Mouse (Mus musculus): ENCODE measurements around the gene Prtn3. TPM values are rescaled to one million over a fixed set of nuclear protein-coding genes. Genes with fewer than 3 reads are reported as not detected.

Gene Prtn3
- polyA plus RNA-seq, 1 experiment from 2014 or later = 12.8 TPM

DNA sequence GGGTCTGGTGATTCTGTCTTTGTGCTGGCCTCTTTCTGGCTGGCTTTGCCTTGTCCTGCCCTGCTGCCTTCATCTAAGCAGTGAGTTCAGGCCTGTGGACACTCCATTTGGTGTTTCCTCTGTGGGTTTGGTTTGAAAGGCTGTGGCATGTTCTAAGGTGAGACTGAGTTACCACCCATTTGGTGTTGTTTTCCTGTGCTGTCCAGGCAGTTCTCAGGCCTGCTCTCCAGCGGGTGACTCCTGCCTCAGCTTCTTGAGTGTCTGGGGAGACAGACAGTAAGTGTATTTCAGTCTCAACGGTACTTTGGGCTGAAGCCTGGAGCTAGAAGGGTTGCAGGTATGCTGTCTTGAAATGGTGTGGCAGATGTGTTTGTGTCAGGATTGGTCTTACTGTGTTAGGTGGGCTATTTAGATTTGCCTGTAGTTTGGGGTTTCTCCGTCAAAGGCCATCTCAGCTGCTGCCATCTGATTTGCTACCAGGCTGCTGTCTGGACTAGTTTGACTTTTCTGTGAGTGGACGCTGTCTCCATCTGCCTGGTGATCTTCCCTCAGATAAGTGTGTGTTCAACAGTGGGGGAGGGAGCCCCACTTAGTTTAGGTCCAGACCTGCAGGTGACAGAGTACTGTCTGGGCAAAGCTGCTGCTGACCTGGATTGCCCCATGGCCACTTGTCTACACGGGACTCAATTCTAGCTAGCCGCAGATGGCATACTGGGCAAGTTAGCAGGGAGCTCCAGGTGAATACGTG is 17.4 kb upstream of the Prtn3 start:
- H3K4me1 ChIP-seq = peaks cover 61% of the 10 kb centered on the region
- H3K36me3 ChIP-seq (ENCODE audit: poor library complexity, severe bottlenecking) = peaks cover 57% of the 10 kb centered on the region
- peak overlapping the region; percentile 99 for H3K4me2 ChIP-seq
- ATAC-seq = no peak
- 58% methylated on average over 7 of the region's 7 CpGs for WGBS
- peak overlapping the region; percentile 78 for H3K27ac ChIP-seq
- no peaks in the 10 kb centered on the region for H3K27me3 ChIP-seq
- peak overlapping the region; percentile 100 for H3K4me3 ChIP-seq
- no peaks in the 10 kb centered on the region for H3K9me3 ChIP-seq (replicated peaks)
- H3K9ac ChIP-seq = peak overlapping the region; percentile 99

DNA sequence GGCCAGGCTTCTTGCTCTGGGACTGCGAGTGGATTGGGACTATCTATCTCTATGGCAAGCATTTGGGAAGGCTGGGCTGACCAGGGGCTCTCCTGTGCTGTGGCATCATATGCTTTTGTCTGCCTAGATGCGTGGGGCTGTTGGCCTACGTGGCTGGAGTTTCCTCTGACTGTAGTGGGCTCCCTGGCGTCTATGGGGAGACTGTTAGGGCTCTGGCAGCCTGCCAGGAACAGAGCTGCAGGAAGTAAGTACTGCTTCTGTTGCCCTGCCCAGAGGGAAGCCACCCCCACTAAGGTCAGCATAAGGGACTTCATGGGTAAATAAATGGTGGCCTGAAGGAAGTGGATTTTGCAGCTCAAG is 16.8 kb upstream of the Prtn3 start:
- H3K27ac ChIP-seq = peak overlapping the region; percentile 78
- 24% methylated on average over 4 of the region's 4 CpGs for WGBS
- ATAC-seq = no peak

DNA sequence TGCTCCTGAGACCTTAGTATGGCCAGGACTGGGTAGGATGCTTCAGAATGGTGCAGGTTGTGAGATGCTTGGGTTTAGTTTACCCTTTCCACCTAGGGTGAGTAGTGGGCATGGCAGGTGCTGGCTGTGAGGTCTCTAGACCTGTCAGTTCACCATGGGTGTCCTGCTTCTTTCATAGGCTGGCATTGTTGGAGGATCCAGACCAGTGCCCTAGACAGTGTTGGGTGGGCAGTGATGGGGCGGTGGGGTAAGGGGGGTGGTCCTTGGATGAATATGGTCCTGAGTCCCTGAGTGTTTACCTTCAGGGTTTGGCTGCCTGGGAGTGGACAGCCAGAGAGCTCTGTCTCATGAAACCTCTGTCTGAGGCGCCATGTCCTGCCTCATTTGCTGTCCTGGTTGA is 16.4 kb upstream of the Prtn3 start:
- H3K4me2 ChIP-seq = peak overlapping the region; percentile 99
- no peak for ATAC-seq
- H3K9me3 ChIP-seq (replicated peaks) = no peaks in the 10 kb centered on the region
- 82% methylated on average over 2 of the region's 2 CpGs for WGBS
- peak overlapping the region; percentile 100 for H3K4me3 ChIP-seq
- peaks cover 51% of the 10 kb centered on the region for H3K4me1 ChIP-seq
- H3K36me3 ChIP-seq (ENCODE audit: poor library complexity, severe bottlenecking) = peaks cover 67% of the 10 kb centered on the region
- H3K27me3 ChIP-seq = no peaks in the 10 kb centered on the region
- H3K9ac ChIP-seq = peak overlapping the region; percentile 99
- peak overlapping the region; percentile 78 for H3K27ac ChIP-seq

More for the DNA sequence above, 16.8 kb upstream of the Prtn3 start:
- H3K4me2 ChIP-seq = peak overlapping the region; percentile 99
- H3K4me3 ChIP-seq = peak overlapping the region; percentile 100
- peaks cover 63% of the 10 kb centered on the region for H3K36me3 ChIP-seq (ENCODE audit: poor library complexity, severe bottlenecking)
- H3K27me3 ChIP-seq = no peaks in the 10 kb centered on the region
- H3K9ac ChIP-seq = peak overlapping the region; percentile 99
- no peaks in the 10 kb centered on the region for H3K9me3 ChIP-seq (replicated peaks)
- H3K4me1 ChIP-seq = peaks cover 56% of the 10 kb centered on the region

DNA sequence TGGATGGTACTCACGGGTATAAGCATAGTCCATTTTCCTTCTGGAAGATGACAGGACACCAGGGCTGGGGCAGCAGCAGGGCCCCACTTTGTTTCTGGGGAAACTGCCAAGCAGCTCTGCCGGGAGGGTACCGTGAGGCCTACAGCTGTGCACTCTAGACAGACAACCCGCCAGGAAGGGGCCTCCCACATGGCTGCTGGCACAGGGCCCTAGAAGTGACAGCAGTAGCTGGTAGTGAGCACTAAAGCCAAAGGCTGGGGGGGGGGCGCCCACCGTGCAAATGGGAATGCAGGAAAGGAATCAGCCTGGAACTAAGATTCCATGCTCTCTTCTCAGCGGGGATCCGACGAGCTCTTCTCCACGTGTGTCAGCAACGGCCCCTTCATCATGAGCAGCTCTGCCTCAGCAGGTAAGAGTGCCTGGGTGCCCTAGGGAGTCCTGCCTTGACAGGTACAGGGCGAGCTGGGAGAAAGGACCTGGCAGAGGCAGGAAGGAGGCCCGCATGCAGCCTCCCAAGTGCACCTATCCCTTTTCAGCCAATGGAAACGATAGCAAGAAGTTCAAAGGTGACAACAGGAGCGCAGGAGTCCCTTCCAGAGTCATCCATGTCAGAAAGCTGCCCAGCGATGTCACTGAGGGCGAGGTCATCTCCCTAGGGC is 15.7 kb upstream of the Prtn3 start:
- Histone ChIP-seq H3K4me2 (peak overlapping the region; percentile 99), H3K4me3 (peak overlapping the region; percentile 100), H3K36me3 (ENCODE audit: poor library complexity, severe bottlenecking) (peaks cover 74% of the 10 kb centered on the region), H3K27ac (peak overlapping the region; percentile 78), H3K27me3 (no peaks in the 10 kb centered on the region), H3K9me3 (replicated peaks) (no peaks in the 10 kb centered on the region), H3K9ac (peak overlapping the region; percentile 99; the same call in 1 of the 2 replicates), H3K4me1 (peaks cover 45% of the 10 kb centered on the region)
- WGBS = 44% methylated on average over 17 of the region's 17 CpGs
- 0 out of 2 replicates have a peak, but pooled peaks have one; percentile 14 for ATAC-seq

DNA sequence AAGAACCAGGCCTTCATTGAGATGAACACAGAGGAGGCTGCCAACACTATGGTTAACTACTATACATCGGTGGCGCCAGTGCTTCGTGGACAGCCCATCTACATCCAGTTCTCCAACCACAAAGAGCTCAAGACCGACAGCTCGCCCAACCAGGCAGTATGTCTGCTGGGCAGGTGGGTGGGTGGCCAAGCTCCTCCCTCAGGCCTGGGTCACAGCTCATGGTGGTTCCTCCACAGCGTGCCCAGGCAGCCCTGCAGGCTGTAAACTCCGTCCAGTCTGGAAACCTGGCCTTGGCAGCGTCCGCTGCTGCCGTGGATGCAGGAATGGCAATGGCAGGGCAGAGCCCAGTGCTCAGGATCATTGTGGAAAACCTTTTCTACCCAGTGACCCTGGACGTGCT is 15.2 kb upstream of the Prtn3 start:
- ATAC-seq = no peak
- no peak overlapping the region for H3K4me2 ChIP-seq
- 82% methylated on average over 11 of the region's 11 CpGs for WGBS
- H3K4me3 ChIP-seq = no peak overlapping the region
- H3K27me3 ChIP-seq = no peaks in the 10 kb centered on the region
- peak overlapping the region; percentile 78 for H3K27ac ChIP-seq
- H3K9me3 ChIP-seq (replicated peaks) = no peaks in the 10 kb centered on the region
- 0 out of 2 replicates have a peak overlapping the region, but pooled peaks have one; percentile 9 for H3K9ac ChIP-seq
- peaks cover 45% of the 10 kb centered on the region for H3K4me1 ChIP-seq
- H3K36me3 ChIP-seq (ENCODE audit: poor library complexity, severe bottlenecking) = peaks cover 79% of the 10 kb centered on the region

DNA sequence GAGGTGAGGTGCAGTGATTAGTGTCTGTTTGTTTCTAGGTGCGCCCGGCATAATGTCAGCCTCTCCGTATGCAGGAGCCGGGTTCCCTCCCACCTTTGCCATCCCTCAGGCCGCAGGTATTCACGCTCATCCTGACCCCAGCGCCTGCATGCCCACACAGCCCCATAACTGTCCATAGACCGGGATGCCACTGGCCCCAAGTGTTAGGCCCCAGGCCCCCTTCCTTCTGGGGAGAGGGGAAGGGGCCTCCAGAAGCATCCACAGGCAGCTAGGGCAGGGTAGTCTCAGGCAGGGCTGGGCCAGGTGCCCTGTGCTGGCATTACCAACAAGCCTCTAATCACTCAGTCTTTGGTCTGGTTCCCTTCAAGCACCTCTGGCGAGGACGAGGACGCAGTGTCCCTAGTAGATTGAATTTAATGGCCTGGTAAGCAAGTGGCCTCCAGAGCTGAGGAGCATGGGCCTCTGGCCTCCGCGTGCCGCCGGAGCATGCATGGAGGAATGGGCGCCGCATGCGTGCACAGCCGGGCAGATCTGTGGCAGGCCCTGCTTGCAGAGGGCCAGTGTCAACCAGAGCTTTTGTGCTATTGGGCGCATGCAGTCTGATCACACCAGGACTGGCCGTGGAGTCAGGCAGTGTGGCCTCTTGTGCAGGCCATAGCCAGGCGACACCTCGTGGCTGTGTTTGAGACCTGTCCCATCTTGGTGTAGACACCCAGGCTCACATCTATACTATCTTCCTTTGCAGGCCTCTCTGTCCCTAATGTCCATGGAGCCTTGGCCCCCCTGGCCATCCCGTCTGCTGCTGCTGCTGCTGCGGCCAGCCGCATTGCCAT is 14.0 kb upstream of the Prtn3 start:
- H3K27me3 ChIP-seq = no peaks in the 10 kb centered on the region
- no peak overlapping the region for H3K4me3 ChIP-seq
- H3K27ac ChIP-seq = no peak overlapping the region
- no peak for ATAC-seq
- H3K4me1 ChIP-seq = peaks cover 51% of the 10 kb centered on the region
- peak overlapping the region; percentile 6; the same call in 1 of the 2 replicates for H3K9ac ChIP-seq
- H3K9me3 ChIP-seq (replicated peaks) = no peaks in the 10 kb centered on the region
- H3K36me3 ChIP-seq (ENCODE audit: poor library complexity, severe bottlenecking) = peaks cover 91% of the 10 kb centered on the region
- H3K4me2 ChIP-seq = no peak overlapping the region
- WGBS = 93% methylated on average over 26 of the region's 26 CpGs

DNA sequence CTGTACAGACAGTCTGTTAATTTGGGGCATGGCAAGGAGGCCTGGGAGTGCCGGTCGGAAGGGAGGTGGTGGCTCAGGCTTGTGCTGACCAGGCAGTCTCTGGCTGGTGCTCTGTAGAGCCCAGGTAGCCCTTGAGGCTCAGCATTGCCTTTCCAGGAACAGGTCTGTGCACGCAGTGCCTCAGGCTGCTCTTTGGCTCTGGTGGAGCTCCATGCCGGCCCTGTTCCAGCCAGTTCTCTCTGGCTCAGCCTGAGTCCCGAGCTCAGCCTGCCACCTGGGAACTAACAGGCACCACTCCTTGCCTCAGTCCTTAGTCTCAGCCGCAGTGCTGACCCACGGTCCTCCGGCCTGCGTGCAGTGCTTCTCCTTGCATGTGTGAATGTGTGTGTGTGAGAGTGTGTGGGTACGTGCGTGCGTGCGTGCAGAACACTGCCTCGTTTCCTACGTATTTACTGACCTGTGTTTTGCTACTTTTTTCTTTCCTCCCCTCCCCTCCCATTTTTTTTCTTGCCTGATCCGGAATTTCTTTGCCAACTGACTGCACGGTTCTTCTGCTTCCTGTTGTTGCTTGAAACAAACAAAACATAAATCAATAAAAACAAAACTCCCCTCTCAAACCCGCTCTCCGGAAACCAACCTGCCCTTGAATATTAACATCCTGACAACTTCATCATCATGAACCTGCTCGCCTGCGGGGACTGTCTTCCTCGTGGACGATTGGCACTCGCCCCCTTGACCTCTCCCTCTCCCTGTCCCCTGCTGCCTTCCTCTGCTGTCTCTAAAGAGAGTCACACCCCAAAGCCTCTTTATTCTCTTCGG is 12.8 kb upstream of the Prtn3 start:
- H3K27ac ChIP-seq = peak overlapping the region; percentile 44; the same call in 1 of the 2 replicates
- 81% methylated on average over 25 of the region's 25 CpGs for WGBS
- H3K36me3 ChIP-seq (ENCODE audit: poor library complexity, severe bottlenecking) = peaks cover 100% of the 10 kb centered on the region
- H3K9me3 ChIP-seq (replicated peaks) = no peaks in the 10 kb centered on the region
- no peak overlapping the region for H3K4me2 ChIP-seq
- no peak overlapping the region for H3K4me3 ChIP-seq
- H3K4me1 ChIP-seq = peaks cover 49% of the 10 kb centered on the region
- ATAC-seq = no peak
- H3K9ac ChIP-seq = no peak overlapping the region
- H3K27me3 ChIP-seq = no peaks in the 10 kb centered on the region

DNA sequence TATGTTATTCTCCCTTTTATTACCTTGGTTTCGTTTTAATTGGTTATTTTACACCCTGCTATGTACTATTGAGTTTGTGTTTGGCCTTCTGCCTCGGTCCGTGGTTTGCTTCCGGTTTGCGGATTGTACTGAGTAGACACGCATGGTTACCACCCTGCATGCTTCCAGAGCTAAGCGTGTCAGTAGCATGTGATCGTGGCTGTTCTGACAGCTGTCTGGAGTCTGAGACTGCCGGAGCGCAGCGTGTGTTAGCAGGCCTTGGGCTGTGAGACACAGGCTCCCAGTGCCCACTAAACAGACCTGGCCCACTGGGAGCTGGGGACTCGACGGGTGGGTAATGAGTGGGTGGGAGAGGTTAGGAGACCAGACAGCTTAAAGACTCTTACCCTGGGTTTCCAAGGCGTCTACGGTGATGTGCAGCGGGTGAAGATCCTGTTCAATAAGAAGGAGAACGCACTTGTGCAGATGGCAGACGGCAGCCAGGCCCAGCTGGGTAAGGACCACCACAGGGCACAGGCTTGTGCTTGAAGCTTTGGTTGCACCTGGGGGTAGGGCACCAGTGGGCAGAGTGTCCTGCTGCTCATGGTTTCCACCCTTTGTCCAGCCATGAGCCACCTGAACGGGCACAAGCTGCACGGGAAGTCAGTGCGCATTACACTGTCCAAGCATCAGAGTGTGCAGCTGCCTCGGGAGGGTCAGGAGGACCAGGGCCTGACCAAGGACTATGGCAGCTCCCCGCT is 12.1 kb upstream of the Prtn3 start:
- 82% methylated on average over 23 of the region's 23 CpGs for WGBS
- Histone ChIP-seq H3K4me1 (peaks cover 43% of the 10 kb centered on the region), H3K4me2 (no peak overlapping the region), H3K27ac (no peak overlapping the region), H3K9ac (no peak overlapping the region), H3K36me3 (ENCODE audit: poor library complexity, severe bottlenecking) (peaks cover 100% of the 10 kb centered on the region), H3K27me3 (no peaks in the 10 kb centered on the region), H3K9me3 (replicated peaks) (no peaks in the 10 kb centered on the region), H3K4me3 (no peak overlapping the region)
- no peak for ATAC-seq

DNA sequence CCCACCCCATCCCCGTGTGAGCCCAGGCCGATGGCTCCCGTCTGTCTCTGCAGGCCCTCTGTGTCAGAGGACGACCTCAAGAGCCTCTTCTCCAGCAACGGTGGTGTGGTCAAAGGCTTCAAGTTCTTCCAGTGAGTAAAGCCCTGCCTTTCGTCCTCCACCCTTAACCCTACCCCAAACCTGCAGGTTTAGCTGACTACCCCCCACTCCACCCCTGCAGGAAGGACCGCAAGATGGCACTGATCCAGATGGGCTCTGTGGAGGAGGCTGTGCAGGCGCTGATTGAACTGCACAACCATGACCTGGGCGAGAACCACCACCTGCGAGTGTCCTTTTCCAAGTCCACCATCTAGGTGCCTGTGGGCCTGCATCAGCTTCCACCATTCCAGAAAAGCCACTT is 11.4 kb upstream of the Prtn3 start:
- peaks cover 39% of the 10 kb centered on the region for H3K4me1 ChIP-seq

DNA sequence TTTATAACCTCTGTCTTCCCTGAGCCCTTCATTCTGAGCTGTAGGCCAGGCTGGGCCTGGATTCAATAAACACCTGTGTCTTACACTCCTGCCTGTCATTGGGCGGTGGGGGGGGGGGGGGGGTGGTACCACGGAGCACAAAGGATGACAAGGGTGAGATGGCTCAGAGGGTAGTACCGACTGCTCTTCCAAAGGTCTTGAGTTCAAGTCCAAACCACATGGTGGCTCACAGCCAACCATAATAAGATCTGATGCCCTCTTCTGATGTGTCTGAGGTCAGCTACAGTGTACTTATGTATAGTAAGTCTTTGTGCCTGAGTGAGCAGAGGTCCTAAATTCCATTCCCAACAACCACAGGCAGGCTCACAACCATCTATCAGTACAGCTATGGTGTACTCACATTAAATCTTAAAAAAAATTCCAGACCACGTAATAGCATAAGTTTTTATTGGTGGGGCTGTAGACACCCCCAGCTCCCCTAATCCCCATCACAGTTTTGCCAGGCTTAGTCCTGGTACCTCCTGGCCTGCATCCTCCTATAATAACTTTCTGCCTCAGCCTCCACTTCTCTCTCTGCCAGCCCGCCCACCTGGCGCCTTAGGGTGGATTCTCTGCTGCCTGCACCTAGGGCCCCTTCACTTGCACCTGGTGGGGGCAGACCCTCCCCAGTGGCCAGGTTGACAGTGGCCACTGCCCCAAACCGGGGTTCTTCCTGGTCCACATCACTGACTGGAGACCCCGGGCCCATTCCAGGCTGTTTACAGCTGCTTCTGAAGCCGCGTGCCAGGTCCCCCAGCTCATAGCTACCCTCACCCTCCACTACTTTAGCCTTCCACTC is 9.7 kb upstream of the Prtn3 start:
- peak; percentile 9 for ATAC-seq
- H3K9ac ChIP-seq = no peak overlapping the region
- H3K4me1 ChIP-seq = peaks cover 30% of the 10 kb centered on the region
- no peaks in the 10 kb centered on the region for H3K9me3 ChIP-seq (replicated peaks)
- H3K4me2 ChIP-seq = no peak overlapping the region; the same call in 1 of the 2 replicates
- H3K4me3 ChIP-seq = 0 out of 2 replicates have a peak overlapping the region, but pooled peaks have one; percentile 2
- peaks cover 86% of the 10 kb centered on the region for H3K36me3 ChIP-seq (ENCODE audit: poor library complexity, severe bottlenecking)
- WGBS = 57% methylated on average over 10 of the region's 10 CpGs
- no peaks in the 10 kb centered on the region for H3K27me3 ChIP-seq
- H3K27ac ChIP-seq = peak overlapping the region; percentile 57

More for the DNA sequence above, 11.4 kb upstream of the Prtn3 start:
- WGBS = 84% methylated on average over 10 of the region's 10 CpGs
- Histone ChIP-seq H3K4me2 (no peak overlapping the region), H3K9me3 (replicated peaks) (no peaks in the 10 kb centered on the region), H3K9ac (no peak overlapping the region), H3K27me3 (no peaks in the 10 kb centered on the region), H3K4me3 (no peak overlapping the region), H3K27ac (no peak overlapping the region), H3K36me3 (ENCODE audit: poor library complexity, severe bottlenecking) (peaks cover 97% of the 10 kb centered on the region)
- ATAC-seq = no peak
